Mouse (Mus musculus) kidney, postnatal 14 days (tissue): ENCODE results near the gene Ctbp2.

ENCODE experiments used
- DNase-seq: peaks from one replicate; pipeline ENCODE4 v3.0.0; 2022; ENCODE audit warnings: mixed read lengths

Gene Ctbp2

DNA sequence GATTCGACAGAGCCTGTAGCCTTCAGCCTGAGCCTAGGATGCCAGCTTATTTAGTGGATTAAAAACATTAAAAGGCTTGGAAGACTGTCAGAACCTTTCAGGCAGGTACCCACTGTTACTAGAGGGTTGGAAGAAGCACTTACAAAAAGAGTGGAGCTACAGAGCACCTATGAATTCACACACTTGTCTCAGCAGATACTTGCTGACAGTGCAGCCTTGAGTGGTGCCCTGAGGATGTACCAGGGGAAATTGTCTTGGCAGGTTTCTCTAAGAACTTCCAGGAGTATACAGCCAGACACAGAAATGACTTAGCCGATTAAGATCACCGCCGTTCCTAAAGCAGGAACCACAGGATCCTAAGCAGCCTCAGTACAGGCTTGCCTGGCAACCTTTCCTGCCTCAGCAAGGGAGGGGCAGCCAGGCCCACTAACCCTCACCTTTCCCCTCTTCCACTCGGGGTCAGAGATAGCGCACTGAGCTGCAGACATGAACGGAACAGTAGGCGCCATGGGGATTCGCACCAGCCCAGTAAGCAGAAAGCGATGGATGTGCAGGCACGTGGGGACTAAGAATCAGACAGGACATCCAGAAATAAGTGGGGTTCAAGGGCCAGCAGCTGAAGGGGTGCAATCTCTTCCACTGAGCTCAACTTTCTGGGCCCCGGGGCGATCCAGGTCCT is 40.1 kb downstream of the Ctbp2 start:
- no peak for DNase-seq

DNA sequence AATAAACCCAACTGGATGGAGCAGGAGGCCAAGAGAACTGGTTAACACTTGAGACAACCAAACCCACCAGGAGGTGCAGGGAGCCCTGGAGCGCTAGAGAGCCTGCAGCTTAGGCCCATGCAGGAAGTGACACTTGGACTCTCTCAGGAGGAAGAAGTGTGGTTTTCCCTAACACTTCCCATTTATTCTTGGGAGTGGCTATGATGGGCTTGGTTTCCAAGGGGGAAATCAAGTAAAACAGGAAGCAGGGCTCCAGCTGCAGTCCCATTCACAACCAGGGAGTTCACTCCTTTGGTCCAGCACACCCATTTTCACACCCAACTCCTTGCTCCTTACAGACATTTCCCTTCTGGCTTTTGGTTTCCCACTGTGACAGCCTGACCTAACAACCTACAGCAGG is 45.2 kb downstream of the Ctbp2 start:
- no peak for DNase-seq

DNA sequence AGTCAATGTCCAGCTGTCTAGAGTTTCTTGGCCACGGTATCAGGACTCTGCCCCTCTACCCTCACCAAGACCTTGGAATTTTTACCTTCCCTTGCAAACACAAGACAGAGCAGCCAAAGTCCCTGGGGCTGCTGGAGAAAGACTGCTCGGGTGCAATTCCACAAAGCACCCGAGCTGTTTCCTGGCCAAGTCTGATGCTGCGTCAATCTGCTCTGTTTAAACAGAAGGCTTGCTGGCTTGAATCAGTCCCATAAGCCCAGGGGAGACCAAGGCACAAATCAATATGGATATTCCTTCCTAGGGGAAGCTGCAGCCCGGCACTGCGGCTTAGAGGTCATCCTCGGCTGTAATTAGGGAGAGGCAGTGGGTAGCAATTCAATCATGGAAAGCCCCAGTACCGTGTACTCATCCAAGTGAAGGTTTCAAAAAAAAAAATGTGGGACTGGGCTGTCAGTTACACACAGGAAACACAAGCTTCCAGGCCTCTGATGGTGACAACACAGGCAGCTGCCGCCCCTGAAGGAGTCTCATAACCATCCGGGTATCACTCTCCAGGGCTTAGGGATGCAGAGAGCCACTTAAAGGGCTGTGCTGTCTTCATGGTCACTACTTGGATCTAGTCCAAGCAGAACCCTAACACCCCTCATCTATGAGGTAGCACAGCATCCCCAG is 49.6 kb downstream of the Ctbp2 start:
- peak; percentile 46 for DNase-seq

DNA sequence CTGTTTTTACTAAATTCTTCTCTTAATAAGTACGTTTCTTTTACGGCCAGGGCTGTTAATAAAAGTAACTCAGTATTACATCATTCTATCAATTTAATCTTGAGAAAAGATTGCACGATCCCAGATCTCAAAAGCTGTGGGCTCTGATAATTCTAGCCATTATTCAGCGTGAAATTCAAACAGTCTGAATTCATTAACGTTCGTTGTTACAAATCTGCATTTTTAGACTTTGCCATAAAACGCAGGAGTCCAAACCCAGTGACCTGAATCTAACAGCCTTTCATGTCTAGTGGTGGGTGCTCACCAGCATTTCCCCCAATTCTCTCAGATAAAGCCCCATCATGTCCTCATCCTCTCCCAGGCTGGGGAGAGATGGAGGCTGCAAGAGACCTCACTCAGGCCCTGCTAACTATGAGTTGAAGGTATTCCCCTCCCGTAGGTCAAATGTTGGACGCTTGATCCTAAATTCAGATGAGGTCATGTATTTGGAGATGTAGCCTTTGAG is 51.0 kb downstream of the Ctbp2 start:
- no peak for DNase-seq

DNA sequence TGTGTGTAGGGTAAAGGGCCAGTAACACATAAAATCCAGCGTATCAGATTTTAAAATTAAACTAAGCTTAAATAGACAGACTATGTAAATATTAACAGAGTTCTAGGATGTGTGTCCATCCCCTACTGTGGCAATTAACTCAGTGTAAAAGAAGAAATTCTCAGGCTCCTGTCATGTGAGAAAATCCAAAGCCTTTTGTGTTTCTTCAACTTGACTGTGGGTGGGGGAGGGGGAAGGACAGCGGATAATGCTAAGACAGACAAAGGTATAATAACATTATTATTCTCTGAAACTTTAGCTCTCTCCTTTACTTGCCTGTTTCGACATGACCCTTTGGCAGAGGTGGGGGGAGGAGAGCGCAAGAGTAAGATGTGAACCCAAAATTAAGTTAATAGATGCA is 51.6 kb downstream of the Ctbp2 start:
- DNase-seq: no peak

DNA sequence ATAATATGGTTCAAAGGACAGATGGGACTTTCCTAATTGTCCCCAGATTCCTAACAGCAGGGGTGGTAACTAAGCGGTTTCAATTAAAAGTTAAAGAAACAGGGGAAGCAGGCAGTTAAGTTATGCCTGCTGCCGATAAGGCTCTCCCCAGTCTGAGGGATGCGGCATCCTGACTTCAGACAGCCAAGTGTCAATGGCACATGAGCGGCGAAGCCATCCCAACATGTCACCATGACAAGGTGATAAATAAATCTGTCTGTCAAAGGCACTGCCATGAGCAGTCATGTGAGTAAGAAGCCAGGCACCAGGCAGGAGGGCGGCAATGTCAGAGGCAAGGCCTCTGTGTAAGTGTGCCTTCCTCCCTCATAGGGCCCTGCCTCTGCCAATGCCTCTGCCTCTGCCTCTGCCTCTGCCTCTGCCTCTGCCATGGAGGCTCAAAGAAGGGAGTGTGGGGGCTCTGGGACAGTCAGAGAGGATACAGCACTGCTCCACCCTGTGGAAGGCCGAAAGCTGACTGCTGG is 56.8 kb downstream of the Ctbp2 start:
- no peak for DNase-seq

DNA sequence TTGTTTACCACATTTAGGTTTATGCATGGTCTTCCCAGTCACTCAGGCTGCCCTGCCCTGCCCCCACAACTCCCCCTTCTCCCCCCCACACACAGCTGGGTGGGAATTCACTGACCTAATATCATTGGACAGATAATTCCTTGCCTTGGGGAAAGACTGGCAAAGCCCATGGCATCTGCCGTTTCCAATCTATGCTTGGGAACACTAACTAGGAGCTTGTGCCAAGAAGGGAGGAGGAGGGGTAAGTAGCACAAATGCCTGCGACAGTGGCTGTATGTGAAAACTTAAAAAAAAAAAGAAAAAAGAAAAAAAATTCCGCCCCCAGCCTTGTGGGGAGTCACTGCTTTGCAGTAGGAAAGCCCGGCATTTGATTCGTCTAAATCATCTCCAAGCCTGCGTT is 57.4 kb downstream of the Ctbp2 start:
- no peak for DNase-seq

DNA sequence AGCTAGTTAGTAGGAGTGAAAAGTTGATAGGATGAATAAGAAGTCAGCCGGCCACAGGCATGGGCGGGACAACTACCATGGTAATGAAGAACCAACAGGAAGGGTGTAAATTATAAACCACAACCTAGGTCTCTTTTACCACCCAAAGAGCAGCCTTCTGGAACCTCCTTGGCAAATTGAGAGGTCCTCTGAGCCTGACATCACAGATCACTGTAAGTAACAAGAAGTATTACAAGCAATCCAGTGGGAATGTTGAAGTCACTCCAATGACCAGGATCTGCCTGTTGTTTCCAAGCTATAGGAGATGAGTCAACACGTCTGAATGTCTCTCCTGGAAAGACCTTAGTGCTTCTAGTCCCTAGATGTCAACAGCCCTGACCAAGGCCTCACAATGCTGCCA is 62.1 kb downstream of the Ctbp2 start:
- DNase-seq: no peak

DNA sequence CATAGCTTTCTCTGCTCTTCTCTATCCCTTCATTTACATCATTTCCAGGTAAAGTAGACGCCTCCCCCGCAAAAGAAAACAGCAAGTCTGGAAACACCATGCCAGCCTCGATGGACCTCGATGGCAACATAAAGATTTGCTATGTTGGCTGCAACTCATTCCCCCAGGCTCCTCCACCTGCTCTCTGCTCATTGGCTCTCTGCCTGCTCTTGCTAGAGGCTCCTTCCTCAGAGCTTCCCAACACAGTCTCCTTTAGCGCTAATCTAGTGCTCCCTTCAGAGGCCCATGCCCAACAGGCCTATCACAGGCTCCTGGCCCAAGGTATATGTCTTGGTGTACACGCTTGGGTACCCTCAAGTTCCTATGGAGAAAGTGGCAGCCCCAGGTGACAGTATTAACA is 64.0 kb downstream of the Ctbp2 start:
- no peak for DNase-seq

DNA sequence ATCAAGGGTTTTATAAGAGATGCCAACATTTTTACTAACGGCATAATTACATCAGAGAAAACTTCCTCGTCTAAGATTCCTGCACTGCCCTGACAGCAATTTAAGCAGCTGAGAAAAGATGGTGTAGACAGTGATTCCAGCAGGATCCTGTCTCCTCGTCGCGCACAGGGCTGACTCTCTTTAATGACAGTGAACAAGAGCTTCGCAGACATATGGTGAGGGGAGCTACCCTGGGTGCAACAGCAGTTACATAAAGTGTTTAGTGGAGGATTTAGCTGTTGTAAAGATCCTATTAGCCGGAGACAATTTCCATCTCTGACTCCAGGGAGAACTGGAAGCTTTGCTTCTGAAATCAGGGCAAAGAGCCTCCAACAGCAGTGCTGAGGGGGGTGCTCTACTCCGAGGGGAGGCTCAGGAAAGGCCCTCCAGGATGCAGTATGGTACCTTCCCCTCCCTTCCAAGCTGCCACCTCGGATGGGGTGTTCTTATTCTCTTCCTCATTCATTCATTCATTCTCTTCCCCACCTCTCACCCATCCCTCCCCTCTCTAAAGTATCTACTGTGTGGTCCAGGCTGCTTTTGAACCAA is 64.5 kb downstream of the Ctbp2 start:
- no peak for DNase-seq

DNA sequence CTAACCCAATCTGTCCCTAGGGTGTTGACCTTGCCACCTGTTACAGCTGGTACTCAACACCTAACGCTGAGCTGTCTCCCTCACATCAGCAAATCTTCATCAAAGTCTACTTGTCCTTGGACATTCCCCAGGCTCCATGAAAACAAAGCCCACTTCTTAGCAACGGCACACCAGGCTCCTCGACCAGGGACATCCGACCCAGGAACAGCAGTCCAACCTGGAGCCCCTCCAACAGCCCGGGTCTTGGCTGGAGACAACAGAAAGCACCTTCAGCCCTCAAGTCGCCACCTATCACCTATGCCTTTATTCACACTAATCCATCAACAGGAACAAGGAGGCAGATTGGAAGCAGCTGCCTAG is 65.0 kb downstream of the Ctbp2 start:
- DNase-seq: no peak

DNA sequence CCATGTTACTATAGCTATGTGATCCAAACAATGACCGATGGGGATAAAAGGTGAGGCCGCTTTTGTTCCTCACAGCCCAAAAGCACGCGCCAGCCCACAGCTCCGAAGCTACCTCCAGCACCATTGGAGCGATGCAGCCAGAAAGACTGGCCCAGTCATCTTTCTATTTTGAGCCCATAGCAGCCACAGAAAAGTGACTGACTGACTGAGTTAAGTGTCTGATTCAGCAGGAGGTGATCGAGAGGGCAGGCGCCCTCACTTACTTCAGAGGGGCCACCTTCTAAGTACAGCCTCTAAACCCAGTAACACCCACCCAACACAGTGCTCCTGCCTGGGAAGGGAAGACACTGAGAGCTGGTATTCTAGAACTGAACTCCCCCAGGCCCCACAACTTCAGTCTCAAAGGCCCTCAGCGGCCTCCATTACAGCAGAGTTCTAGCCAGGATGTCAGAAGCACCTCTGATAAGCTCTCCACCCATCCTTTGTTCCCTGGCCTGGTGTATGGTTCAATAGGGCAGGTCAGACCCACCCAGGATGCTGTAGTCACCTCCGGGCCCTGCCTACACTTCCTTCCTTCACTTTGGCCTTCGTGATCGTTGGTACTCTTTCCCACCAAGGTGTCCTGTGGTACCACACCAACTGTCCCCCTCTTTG is 65.5 kb downstream of the Ctbp2 start:
- DNase-seq: no peak

DNA sequence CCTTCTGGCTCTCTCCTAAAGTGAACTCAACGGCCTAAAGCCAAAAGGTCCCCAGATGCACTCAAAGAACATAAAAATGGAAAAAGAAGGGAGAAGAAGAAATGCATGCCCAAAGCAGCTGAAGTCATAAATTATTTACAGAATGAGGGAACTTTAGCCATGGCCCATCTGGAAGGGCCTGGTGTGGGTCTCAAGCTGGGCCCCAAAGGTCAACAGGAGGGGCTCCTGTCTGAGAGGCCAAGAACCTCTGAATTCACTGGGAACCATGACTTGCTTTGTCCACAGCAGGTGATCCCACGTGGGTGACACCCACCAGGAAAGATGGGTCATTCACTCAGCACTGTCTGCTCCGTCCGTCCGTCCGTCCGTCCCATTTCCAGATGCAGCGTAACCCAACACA is 67.2 kb downstream of the Ctbp2 start:
- DNase-seq: peak; percentile 42

DNA sequence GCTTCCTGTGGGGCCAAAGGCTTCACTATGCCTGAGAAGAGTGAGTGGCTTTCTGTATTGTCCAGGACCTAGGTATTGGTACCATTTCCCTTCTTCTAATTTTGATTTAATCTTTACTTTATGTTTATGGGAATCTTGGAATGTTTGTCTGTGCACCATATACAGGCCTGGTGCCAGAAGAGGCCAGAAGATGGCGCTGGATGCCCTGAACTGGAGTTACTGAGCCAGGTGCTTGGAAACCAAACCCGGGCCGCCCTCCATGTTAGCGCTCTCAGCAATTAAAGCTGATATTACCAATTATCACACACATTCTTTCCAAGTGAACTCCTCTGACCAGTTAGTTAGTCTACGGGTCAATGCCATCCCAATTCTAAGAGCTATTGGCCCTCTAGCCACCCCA is 69.7 kb downstream of the Ctbp2 start:
- DNase-seq: no peak

DNA sequence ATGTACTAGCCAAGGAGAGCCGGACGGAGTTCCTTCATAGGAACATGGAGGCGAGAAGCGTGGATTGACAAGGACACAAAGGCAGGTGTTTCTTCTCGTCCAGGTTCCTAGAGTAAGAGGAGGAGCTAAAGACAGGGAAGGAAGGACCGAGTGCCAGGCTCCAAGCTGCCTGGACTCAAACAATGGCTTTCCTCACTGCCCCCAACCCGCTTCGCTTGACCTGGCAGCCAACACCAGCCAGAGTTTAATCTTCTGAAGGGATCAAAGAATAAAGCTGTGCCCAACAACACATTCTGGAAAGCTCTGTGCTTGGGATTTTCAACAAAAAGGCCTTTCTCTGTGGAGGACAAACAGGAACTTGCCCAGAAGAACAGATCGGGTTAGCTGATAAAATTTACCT is 70.4 kb downstream of the Ctbp2 start:
- peak; percentile 44 for DNase-seq

DNA sequence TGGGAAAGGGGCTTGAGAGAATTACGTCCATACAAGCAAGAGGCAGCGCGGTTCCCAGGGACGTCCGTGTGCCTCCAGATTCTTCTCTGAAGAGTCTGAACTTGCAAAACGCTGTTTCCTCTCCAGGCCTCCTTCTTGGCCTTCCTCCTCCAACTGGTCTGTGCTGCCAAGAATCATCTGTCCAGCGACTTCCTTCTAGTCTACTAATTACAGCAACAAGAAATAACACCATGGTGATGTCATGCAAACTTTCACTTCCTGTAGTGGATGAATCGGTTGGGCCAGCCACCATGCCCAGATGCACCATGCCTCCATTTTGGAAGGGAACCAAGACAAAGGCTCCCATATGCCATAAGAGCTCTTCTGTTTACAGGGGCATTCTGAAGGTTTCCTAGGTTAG is 71.3 kb downstream of the Ctbp2 start:
- DNase-seq: peak; percentile 74

DNA sequence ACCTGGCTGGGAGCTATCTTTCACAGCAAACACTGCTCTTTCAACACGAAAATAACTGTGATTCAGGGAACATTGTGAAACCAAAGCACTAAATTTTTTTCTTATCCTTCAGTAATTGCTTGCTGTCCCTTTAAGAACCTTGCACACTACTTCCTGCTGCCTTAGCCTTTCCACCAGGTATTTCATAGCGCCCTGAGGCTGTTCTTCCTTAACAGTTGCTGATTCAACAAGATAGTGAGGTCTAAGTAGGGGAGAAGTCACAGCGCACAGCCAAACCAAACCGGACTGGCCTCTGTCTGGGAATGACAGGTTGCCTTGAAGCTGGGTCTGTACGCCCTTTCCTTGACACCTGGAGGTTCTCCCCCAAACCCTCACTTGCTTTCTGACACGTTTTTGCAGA is 73.5 kb downstream of the Ctbp2 start:
- peak; percentile 73 for DNase-seq

DNA sequence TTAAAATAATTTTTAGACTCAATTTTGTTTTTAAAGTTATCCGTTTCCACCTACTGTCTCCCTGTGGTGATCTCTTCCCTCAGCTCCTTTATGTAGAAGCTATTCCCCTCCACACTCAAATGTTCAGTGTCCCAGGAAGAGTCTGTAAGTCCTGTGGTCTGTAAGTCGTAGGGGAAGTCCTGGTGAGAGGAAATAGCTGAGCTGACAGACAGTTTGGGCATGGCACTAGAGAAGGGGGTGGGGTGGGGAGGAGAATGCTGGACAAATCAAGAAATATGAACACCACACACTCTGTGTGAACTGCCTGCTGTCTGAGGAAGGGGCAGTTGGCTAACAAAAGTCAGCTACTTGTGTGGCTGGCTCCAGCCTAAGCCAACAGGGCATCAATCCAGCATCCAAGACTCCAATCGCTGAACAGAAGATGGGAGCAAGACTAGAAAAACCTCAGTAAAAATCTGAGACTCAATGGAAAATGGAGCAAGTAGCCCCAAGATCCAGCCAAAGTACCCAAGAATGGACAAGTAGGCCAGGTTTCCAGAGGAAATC is 76.0 kb downstream of the Ctbp2 start:
- DNase-seq: no peak

DNA sequence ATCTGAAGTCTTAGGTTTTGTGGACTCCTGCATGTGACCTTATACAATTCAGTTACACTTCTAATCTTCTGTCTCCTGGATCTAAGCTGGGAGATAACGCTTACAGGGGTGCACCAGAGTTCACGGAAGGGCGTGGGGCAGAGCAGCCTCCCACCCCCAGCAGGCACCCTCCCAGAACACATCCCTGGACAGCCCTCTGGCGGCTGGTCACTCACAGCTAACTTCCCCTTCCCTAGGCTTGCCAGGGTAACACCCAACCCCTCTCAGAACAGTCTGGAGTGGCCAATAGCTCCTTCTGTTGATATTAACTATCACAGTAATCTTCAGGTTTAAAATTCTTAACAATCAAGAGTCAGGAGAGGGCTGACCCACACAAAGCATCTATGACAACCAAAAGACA is 76.9 kb downstream of the Ctbp2 start:
- DNase-seq: no peak

DNA sequence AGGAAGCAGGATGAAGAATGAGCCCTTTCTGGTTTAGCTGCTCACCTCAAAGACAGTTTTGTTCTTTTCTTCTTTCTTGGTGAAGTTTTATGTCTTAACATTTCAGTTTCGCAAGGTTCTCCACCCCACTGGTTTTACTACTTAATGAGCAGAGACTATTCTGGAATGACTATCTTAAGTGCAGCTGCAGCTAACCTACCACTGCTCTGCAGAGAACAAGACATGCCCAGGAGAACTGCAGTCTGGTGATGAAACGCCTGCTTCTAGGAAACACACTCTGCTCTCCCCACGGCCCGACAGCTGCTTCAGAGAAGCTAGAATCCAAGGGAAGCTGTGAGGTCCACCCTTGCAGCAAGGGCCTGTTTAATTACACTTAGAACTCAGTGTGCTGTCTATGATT is 79.4 kb downstream of the Ctbp2 start:
- DNase-seq: no peak

DNA sequence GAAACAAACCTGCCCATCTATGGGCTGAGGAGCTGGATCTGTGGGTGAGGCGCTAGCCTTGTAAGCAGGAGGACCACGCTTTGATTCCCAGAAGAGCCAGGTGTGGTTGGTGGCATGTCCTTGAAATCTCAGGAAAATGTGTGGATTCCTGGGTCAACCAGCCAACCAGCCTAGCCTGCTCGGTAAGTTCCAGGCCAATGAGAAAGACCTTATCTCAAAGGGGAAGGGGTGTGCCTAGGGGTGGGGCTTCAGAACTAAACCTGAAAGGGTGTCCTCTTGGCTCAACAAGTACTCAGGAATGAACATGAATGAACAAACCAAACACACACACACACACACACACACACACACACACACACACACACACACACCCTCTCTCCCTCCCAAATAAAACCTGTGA is 82.4 kb downstream of the Ctbp2 start:
- no peak for DNase-seq

DNA sequence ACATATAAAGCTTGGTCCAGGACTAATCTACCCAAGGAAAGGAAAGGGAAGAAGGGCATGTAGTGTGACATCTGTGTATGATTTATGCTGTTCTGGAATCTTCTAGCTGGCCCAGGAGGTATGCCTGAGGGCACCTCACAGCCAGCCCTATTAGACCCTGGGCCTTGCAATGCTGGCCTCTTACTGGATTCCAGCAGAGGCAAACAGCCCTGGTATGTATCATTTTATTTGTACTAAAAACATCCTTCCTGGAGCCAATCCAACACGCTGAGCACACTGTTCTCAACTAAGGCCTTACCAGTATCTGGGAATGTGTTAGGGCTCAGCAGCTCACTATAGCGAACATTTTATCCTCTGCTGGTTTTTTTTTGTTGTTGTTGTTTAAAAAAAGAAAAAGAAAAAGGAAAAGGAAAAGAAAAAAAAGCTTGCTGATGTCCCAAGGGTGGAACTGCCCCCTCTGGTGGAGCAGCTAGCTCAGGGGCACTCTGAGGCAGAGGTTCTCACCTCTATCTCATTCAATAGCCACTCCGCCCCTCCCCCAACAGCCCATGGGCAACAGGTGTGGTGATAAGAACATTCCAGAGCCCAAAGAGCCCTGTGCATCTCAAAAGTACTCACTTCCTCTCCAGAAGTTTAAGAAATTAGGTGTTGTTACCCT is 83.3 kb downstream of the Ctbp2 start:
- peak; percentile 74 for DNase-seq
